Mouse (Mus musculus) adrenal gland, postnatal 4 days (tissue): Measurements from ENCODE around the gene Ncapg2. TPM values are rescaled to one million over a fixed set of nuclear protein-coding genes. Genes with fewer than 3 reads are reported as not detected.

Experiments
- DNase-seq, 2 experiments: peaks; one replicate each; pipeline ENCODE4 v3.0.0; 2021 to 2022; ENCODE audit warnings: low spot score in 2 of 2, mixed read lengths in 2 of 2
- total RNA-seq, 2 experiments: library from RNA; stranded (reverse); gene quantifications; 2 replicates each; pipeline ENCODE4 v1.2.3; 2021

Ncapg2 gene
- total RNA-seq, 2 experiments from 2014 or later: 29.1 to 33.0 TPM

DNA sequence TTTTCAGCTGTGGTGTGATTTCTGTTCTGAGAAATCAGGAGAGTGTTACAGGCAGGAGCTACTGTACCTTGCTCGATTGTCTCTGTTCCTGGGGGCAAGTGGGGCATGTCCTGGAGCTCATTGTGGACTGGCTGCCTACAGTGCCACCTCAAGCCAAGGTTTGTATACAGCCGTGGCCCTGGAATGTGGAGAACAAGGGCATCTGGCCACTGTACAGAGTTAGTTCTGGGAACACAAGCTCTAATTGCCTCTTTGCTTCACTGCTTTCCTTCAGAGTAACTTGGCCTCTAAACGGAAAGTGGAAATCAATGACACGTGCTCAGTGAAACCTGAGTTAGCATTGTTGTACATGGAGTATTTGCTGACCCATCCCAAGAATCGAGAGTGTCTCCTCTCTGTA is 33.4 kb downstream of the Ncapg2 start:
- DNase-seq: no peak

DNA sequence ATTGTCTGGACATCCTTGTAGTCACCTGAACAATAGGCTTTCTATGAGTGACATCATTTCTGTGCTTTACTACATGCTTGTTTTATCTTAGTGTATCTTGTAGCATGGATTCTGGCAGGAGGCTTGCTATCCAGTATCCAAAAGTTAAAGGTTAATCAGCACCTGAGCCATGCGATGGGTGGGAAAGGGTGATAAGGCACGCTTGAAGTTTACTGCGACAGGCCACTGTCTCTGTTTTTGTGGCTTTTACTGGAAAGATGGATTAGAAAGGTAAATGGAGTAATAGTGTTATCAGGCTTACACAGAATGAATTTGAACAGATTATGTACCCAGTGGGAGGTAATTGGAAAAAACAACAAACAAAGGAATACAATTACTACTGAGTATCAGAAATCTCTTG is 37.0 kb downstream of the Ncapg2 start:
- no peak for DNase-seq

DNA sequence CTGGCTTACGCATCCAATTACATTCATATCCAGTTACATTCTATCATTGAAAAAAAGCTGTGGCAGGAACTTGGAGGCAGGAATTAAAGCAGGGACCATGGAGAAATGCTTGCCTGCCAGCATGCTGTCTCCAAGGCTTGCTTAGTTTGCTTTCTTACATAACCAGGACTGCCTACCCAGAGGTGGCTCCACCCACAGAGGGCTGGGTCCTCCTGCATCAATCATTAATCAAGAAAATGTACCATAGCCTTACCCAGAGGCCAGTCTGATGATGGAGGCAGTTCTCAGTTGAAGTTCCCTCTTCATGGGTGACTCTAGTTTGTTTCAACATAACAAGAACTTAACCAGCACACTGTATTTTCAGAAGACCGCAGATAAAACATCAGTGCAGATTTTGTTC is 44.3 kb downstream of the Ncapg2 start:
- no peak for DNase-seq

DNA sequence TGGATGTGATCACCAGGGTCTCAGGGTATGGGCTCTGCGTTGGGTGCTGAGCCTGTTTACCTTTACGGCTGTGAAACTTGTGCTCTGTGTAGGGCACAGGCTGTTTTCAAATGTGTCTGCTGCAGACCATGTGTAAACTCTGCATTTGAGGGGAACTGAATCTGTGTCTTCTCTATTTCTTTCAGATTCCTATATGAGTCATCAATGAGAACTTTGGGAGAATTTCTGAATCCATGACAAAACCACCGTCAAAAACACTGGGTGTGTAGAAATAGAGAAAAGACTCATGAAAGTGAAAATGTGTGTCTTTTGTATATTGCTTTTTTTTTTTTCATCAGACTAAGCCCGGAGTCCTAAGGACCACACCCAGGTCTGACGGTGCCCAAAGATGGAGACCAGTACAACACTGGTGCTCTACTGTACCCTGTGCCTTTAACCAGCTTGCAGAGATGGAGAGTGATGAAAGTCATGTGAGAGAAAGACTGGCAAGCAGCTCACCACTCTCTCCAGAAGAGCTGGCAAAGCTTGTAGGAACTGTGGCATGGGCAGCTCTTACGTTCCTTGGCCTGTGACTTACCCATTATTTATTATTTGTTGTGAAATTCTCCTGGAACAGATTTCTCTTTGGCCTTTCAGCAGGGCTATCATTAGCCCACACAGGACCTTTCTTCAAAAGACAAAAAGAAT is 55.3 kb downstream of the Ncapg2 start:
- DNase-seq: no peak

- no peak for DNase-seq
These were observed 61.8 kb downstream of the Ncapg2 start for GRCm38 (mm10) chr12:116467030-116467429.

DNA sequence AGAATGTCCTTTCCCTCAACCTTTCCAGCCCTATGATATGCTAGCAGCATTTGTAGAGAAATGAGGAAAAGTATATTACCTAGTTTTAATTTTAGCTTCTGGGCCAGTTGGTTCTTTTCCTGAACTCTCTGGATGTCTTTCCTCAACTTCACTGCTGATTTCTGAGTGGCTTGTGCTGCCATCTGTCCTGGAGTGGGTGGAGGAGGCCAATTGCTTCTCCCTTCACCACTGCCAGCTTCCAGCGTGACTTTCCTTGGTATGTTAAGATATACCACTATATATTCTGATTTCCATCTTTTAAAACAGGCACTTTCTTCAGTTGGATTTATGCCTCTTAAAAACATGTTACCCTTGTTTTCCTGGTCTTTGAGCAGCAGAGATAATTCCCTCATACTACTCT is 63.1 kb downstream of the Ncapg2 start:
- DNase-seq: no peak

DNA sequence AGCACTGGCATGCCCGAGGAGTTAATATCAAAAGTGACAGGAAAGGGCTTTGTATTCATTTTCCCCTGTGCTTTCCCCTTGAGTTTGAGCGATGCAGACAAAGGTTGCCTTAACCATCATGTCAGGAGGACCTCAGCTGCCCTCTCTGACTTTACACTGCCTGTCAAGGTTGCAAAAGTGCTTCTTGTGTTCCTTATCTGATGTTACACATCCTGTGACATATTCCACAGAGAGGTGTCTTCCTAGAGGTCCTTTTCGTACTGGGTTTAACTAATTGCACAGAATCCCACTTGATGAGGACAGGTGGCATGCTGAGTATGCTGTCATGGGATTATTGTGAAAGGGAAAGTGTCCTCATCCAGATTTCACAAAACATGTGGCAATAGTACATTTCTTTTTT is 63.9 kb downstream of the Ncapg2 start:
- no peak for DNase-seq

DNA sequence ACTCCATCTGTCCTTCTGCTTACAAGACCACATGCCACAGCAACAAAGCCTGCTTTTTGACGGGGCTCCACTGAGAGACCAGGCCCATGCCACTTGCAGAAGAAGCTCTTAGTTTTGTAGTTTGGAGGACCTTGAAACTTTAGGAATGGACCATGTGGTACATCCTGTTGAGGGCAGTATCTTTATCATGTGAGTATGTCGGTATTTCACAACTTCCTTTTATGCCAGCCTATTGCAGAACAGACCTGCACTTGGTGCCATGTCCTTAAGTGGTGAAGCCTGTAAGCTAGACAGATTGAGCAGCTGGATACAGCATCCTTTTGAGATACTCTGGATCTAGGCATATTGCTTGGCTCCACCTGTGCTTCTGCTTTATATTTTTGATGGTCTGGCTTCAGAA is 68.1 kb downstream of the Ncapg2 start:
- DNase-seq: no peak

- no peak for DNase-seq
These were observed 68.6 kb downstream of the Ncapg2 start for GRCm38 (mm10) chr12:116473761-116474160.

DNA sequence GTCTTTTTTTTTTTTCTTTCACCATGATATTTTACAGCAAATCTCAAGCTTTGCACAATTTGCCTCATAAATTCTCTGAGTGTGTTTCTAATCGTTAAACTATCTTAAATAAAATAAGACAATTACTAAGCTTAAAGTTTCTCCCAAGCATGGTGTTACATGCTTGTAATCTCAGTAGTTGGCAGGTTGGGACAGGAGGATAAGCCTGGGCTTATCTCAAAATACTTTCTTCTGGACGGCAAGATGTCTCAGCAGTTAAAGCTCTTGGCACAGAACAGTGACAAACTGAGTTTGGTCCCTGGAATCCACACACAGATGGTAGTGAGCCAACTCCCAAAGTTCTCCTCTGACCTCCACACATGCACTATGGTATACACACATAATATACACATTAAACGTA is 69.5 kb downstream of the Ncapg2 start:
- no peak for DNase-seq

GRCm38 (mm10) chr12:116478771-116479170 is 73.6 kb downstream of the Ncapg2 start:
- DNase-seq: no peak

GRCm38 (mm10) chr12:116481921-116482320 is 76.7 kb downstream of the Ncapg2 start:
- DNase-seq: no peak

DNA sequence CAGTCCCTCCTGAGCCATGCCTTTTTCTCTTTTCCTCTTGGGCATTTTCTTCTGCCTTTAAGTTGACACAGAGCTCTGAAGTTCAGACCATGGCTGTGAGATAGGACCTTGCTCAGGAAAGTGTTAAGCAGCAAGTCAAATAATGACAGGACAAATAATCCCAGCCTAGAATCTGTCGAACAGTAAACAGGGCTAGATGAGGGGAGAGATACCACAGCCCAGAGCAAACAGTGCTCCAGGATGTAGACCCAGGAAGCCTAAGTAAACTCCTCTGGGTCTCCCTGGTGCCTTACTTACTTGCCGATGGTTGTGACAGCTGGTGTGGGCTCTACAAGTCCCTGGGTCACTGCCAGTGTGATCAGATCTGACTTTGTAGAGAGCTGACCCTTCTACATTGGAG is 78.4 kb downstream of the Ncapg2 start:
- no peak for DNase-seq

DNA sequence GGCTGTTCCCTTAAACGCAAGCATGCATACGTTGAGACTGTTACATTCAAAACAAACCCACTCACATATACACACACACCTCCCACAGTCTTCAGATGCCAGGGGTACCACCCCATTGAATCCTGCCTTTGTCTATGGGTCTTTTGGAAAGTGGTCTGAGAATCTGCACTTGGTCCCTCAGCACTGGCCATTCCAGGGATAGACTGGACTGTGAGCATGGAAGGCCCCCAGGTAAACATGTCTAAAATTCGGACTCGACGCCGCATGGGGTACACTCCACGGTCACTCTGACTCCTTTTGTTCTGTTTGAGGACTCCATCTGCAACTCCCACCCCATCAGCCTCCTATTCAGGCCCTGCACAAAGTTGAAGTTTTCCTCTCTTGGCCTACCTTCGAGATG is 79.8 kb downstream of the Ncapg2 start:
- DNase-seq: no peak

GRCm38 (mm10) chr12:116485591-116486403 is 80.6 kb downstream of the Ncapg2 start, which contains the start of gene Ptprn2:
Ptprn2 (plus strand) TSS chr12:116485720.
- peak; percentile 55 to 66 for DNase-seq

DNA sequence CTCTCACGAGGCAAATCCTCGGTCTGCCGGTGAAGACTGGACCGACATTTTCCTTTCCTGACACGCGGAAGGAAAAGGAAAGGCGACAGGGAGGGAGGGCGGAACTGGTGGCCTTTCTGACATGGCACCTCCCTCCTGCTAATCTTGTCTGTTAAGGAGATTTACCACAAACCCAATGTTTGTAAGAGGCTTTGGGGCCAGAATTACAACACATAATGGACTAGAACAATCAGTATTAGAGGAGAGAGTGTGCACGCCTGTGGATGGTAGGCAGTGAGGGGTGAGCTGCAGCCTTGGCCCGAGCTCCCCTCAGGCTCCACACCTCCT is 81.2 kb downstream of the Ncapg2 start:
- no peak for DNase-seq

GRCm38 (mm10) chr12:116488836-116489235 is 83.6 kb downstream of the Ncapg2 start:
- no peak for DNase-seq

GRCm38 (mm10) chr12:116490575-116491356 is 85.6 kb downstream of the Ncapg2 start:
- DNase-seq: no peak

DNA sequence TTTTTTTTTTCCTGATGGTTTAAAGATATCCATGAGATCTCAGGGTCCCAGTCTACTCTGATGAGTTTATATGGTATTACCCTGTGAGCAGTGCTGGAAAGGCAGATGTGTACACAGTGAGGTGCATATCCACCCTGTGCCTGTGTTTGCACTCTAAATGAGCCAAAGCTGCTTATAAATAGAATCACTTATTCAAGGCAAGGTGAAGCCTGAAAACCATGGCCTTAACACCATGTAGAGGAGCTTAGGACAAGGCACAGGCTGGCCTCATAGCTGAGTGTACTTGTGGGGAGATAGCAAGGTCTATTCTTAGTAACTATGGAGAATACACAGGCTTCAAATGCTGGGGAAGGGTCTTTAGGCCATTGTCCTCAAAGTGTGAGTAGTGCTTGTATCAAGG is 93.5 kb downstream of the Ncapg2 start:
- no peak for DNase-seq

- DNase-seq: no peak
These were observed 95.5 kb downstream of the Ncapg2 start for GRCm38 (mm10) chr12:116500652-116501051.

DNA sequence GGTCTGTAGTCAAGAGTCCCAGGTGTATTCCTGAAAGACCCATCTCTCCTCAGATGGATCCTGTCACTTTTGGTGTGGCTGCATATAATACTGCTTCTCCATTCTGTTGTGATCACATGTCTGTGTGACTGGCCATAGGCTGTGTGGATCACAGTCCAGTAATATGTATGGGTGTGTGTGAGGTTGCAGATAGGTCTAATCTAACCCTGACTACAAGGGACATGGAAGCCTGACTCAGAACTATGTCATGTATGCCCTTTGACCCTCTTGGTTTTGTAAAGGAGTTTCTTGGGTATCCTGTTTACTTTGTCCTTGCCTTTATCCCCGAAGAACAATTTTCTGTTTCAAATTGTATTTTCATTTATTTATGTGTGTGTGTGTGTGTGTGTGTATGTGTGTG is 107.3 kb downstream of the Ncapg2 start:
- no peak for DNase-seq
